Mouse (Mus musculus) liver, adult 2 months (tissue): ENCODE results near the gene Cacybp. TPM values are rescaled to one million over a fixed set of nuclear protein-coding genes. Genes with fewer than 3 reads are reported as not detected.

ENCODE experiments used
- DNase-seq: peaks from one replicate; pipeline ENCODE4 v3.0.0-alpha.2; 2011; ENCODE audit warnings: low read depth, low spot score; ENCODE audit errors: extremely low read depth
- H3K27ac ChIP-seq: fragments of 200-500 bp; replicated peaks from 2 replicates; pipeline ENCODE4 v1.5.1; 2012; ENCODE audit warnings: low read depth, mild to moderate bottlenecking, control low read depth, inconsistent platforms, low read length; ENCODE audit not compliant: insufficient read depth
- H3K27me3 ChIP-seq: fragments of 200-500 bp; 2 replicates; pipeline ENCODE4 v1.6.1; 2012; ENCODE audit warnings: mild to moderate bottlenecking, moderate library complexity, low read length, inconsistent platforms; ENCODE audit not compliant: control insufficient read depth, insufficient read depth
- H3K36me3 ChIP-seq: fragments of 200-500 bp; 2 replicates; pipeline ENCODE4 v1.6.1; 2012; ENCODE audit warnings: low read length, inconsistent platforms; ENCODE audit not compliant: control insufficient read depth, insufficient read depth
- H3K4me1 ChIP-seq: fragments of 200-500 bp; 2 replicates; pipeline ENCODE4 v1.6.1; 2011; ENCODE audit warnings: low read length; ENCODE audit not compliant: control insufficient read depth, insufficient read depth
- H3K4me3 ChIP-seq: fragments of 200-500 bp; 2 replicates; pipeline ENCODE4 v1.5.1; 2011; ENCODE audit warnings: low read depth, mild to moderate bottlenecking, control low read depth, low read length, moderate library complexity; ENCODE audit not compliant: insufficient read depth
- H3K79me2 ChIP-seq: fragments of 200-500 bp; 2 replicates; pipeline ENCODE4 v1.6.1; 2012; ENCODE audit warnings: inconsistent platforms, mild to moderate bottlenecking, low read length, moderate library complexity; ENCODE audit not compliant: control insufficient read depth, insufficient read depth
- H3K9ac ChIP-seq: fragments of 200-500 bp; 2 replicates; pipeline ENCODE4 v1.6.1; 2012; ENCODE audit warnings: low read depth, mild to moderate bottlenecking, control low read depth, inconsistent platforms, low read length
- CTCF ChIP-seq: fragments of 200-500 bp; IDR thresholded peaks from 2 replicates; pipeline ENCODE4 v1.5.1; 2011; ENCODE audit warnings: low read depth, low read length, control low read depth
- POLR2A ChIP-seq: fragments of 200-500 bp; IDR thresholded peaks from 2 replicates; pipeline ENCODE4 v1.6.1; 2011; ENCODE audit warnings: low read length, control low read depth; ENCODE audit not compliant: insufficient read depth; ENCODE audit errors: extremely low read depth
- WGBS: fragments of 180-500 bp; shearing (Covaris S2); methylation state at CpG from one replicate; pipeline ENCODE4 v1.1.7; 2018; 5-methylcytosine and 5-hydroxymethylcytosine counted together
- polyA plus RNA-seq: library from polyadenylated mRNA; depleted of rRNA; stranded (reverse); fragments of >200 nt; gene quantifications from 2 replicates; pipeline ENCODE4 v1.2.3, GENCODE M21; 2012
- total RNA-seq: library from RNA; depleted of rRNA; stranded (reverse); fragments of >200 nt; gene quantifications from 2 replicates; pipeline ENCODE4 v1.2.3, GENCODE M21; 2014

Cacybp gene
- total and polyA plus RNA-seq, 2 experiments = 5.8 to 26.7 TPM

GRCm38 (mm10) chr1:160244689-160245088 is 32.0 kb upstream of the Cacybp start:
- Histone ChIP-seq H3K79me2 (no peaks in the 10 kb centered on the region), H3K4me1 (no peaks in the 10 kb centered on the region), H3K4me3 (no peak overlapping the region), H3K9ac (no peak overlapping the region), H3K36me3 (peaks cover 3% of the 10 kb centered on the region; the same call in 1 of the 2 replicates), H3K27ac (no peak overlapping the region), H3K27me3 (no peaks in the 10 kb centered on the region)
- no peak for TF ChIP-seq CTCF
- no peak for TF ChIP-seq POLR2A
- WGBS = 95% methylated on average over 5 of the region's 5 CpGs
- DNase-seq = no peak

- H3K27me3 ChIP-seq = no peaks in the 10 kb centered on the region
- no peak overlapping the region for H3K4me3 ChIP-seq
- TF ChIP-seq POLR2A (no peak), CTCF (no peak)
- WGBS = 99% methylated on average over 2 of the region's 2 CpGs
- no peaks in the 10 kb centered on the region for H3K4me1 ChIP-seq
- DNase-seq = no peak
- peaks cover 8% of the 10 kb centered on the region for H3K36me3 ChIP-seq
- H3K79me2 ChIP-seq = no peaks in the 10 kb centered on the region
- no peak overlapping the region for H3K27ac ChIP-seq
- no peak overlapping the region for H3K9ac ChIP-seq
These were observed 27.4 kb upstream of the Cacybp start for GRCm38 (mm10) chr1:160240091-160240490.

- H3K27ac ChIP-seq = no peak overlapping the region
- H3K9ac ChIP-seq = no peak overlapping the region
- 97% methylated on average over 1 of the region's 1 CpGs for WGBS
- H3K79me2 ChIP-seq = no peaks in the 10 kb centered on the region
- H3K27me3 ChIP-seq = no peaks in the 10 kb centered on the region
- no peak for DNase-seq
- peaks cover 8% of the 10 kb centered on the region for H3K36me3 ChIP-seq
- no peak overlapping the region for H3K4me3 ChIP-seq
- H3K4me1 ChIP-seq = no peaks in the 10 kb centered on the region
- TF ChIP-seq CTCF (no peak), POLR2A (no peak)
These were observed 26.3 kb upstream of the Cacybp start for GRCm38 (mm10) chr1:160238852-160239443.

GRCm38 (mm10) chr1:160237981-160238380 is 25.3 kb upstream of the Cacybp start:
- 96% methylated on average over 2 of the region's 2 CpGs for WGBS
- Histone ChIP-seq H3K27ac (no peak overlapping the region), H3K4me1 (no peaks in the 10 kb centered on the region)

GRCm38 (mm10) chr1:160233921-160234320 is 21.2 kb upstream of the Cacybp start:
- no peaks in the 10 kb centered on the region for H3K79me2 ChIP-seq
- H3K4me3 ChIP-seq = no peak overlapping the region
- TF ChIP-seq CTCF (no peak), POLR2A (no peak)
- no peak for DNase-seq
- H3K4me1 ChIP-seq = no peaks in the 10 kb centered on the region
- H3K9ac ChIP-seq = no peak overlapping the region
- H3K27me3 ChIP-seq = no peaks in the 10 kb centered on the region
- H3K36me3 ChIP-seq = peaks cover 5% of the 10 kb centered on the region
- no peak overlapping the region for H3K27ac ChIP-seq

More at GRCm38 (mm10) chr1:160237981-160238380, 25.3 kb upstream of the Cacybp start:
- Histone ChIP-seq H3K4me3 (no peak overlapping the region), H3K9ac (no peak overlapping the region), H3K27me3 (no peaks in the 10 kb centered on the region), H3K36me3 (peaks cover 8% of the 10 kb centered on the region), H3K79me2 (no peaks in the 10 kb centered on the region)
- TF ChIP-seq CTCF (no peak), POLR2A (no peak)
- DNase-seq = no peak

- no peak for DNase-seq
- no peak overlapping the region for H3K4me3 ChIP-seq
- no peak for TF ChIP-seq POLR2A
- no peak for TF ChIP-seq CTCF
- WGBS = 98% methylated on average over 3 of the region's 3 CpGs
- no peak overlapping the region for H3K9ac ChIP-seq
- H3K27ac ChIP-seq = no peak overlapping the region
- H3K27me3 ChIP-seq = no peaks in the 10 kb centered on the region
- peaks cover under 1% of the 10 kb centered on the region for H3K36me3 ChIP-seq
- no peaks in the 10 kb centered on the region; the same call in 1 of the 2 replicates for H3K4me1 ChIP-seq
- H3K79me2 ChIP-seq = no peaks in the 10 kb centered on the region
These were observed 19.4 kb upstream of the Cacybp start for GRCm38 (mm10) chr1:160232113-160232512.
